Mouse (Mus musculus): ENCODE data around the gene Olfr1013. TPM values are rescaled to one million over a fixed set of nuclear protein-coding genes. Genes with fewer than 3 reads are reported as not detected.

Gene Olfr1013
- not detected for total RNA-seq (2021)
- long read RNA-seq, experiment 1, result 0 reads
- long read RNA-seq, experiment 2, result 0 reads

DNA sequence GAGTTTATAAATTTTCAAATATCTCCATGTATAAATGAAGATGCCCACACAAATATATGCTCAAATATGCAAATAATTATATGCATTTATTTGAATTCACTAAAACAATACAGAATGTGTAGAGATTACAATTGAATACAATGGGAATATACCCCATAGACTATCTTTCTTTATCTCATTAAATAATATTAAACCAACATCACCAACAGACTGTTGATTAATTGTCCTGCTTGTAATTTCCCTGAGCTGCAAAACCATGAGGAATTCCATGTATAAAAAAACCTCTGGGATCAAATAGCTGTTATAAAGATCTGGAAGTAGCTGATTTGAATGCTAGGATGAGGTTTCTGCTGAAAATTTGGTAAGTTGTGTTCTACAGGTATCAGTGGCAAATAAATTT is at the start of gene Olfr1013:
Gene Olfr1013, plus strand, starts transcription at position 301 of the 400 bp plus-strand sequence.
- no peak for DNase-seq (ENCODE audit: low spot score in 2 of 2)

DNA sequence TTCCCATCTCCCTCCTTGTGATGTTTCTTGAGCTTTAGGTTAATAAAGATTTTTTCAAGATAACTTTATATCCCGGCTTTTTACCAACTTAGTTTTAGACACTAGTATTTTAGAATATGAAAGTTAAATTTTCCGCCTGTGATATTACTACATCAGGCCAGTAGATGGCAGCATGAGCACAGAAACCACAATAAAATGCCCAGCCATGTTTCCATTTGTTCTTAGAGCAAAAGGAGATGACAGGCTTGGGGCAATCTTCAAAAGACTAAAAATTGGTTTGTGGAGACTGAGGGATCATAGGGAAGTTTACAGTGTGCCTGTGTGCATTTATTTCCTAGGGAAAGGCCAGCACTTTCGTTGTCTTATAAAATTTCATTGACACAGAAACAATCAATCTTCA is 41.1 kb upstream of the Olfr1013 start:
- DNase-seq (ENCODE audit: low spot score in 2 of 2), result no peak

DNA sequence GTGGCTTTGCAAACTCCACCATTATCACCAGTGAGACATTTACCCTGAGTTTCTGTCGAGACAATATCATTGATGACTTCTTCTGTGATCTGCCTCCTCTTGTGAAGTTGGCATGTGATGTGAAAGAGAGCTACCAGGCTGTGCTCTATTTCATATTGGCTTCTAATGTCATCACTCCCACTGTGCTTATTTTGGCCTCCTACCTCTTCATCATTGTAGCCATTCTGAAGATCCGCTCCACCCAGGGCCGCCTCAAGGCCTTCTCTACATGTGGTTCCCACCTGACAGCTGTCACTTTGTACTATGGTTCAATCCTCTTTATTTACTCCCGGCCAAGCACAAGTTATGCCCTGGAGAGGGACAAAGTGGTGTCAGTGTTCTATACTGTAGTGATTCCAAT is 13.1 kb upstream of the Olfr1013 start:
- no peak for DNase-seq (ENCODE audit: low spot score in 2 of 2)

DNA sequence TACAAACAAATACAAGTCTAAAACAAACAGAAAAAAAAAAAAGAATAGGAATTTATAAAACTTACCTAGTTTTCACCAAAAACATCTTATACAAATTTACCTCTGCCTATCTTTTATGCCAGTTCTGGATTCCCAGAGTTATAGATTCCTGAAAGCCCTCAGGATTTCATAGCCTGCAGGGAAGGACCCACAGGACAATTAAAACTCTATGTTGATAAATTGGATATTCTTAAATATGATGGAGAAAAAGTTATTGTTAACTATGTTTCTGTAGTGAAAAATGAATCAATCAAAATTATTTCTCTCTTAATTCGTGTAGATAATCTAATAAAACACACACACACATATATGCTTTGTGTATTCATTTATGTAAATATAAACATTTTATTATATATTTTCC is 4.2 kb upstream of the Olfr1013 start, which contains the start of gene Olfr1012:
Gene Olfr1012, minus strand, starts transcription at position 101 of the 400 bp plus-strand sequence.
- DNase-seq (ENCODE audit: low spot score in 2 of 2), result no peak

DNA sequence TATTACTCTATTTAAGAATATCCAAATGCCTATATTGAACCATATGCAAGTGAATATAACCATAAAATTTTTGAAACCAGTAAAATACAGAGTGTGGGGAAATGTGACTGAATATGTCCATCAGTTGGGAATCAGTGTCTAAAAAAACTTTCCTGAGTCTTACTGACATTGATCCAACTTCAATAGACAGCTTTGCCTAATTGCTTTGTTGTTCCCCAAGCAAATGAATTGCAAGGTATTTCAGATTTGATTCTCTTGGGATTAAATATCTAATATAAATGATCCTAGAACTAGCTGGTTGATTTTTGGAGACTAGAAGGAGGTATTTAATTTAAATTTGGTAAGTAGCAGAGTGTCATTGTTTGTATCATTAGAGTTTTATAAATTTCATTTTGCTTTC is 5.5 kb downstream of the Olfr1013 start, which contains the start of gene Olfr1014:
Gene Olfr1014, plus strand, starts transcription at position 301 of the 400 bp plus-strand sequence.
- DNase-seq (ENCODE audit: low spot score in 2 of 2), result no peak

DNA sequence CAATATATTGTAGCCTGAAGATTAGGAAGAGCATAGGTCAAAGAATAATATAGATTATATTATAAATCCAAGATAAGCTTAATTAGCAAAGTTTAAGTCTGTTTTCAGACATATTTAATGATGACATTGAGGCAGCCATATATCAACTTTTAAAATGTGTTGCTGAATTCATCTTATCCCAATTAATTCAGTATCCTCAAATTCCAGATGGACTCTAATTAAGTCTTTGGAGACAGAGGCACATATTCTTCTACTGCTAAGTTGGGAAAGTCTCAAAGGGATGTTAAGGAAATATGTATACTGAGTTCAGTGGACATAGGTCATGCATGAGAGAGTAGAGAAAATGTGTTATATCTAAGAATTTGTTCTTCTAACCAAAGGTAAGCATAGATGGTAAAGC is 14.8 kb downstream of the Olfr1013 start, which contains the start of gene Olfr1015:
Gene Olfr1015, plus strand, starts transcription at position 301 of the 400 bp plus-strand sequence.
- DNase-seq (ENCODE audit: low spot score in 2 of 2), result no peak

DNA sequence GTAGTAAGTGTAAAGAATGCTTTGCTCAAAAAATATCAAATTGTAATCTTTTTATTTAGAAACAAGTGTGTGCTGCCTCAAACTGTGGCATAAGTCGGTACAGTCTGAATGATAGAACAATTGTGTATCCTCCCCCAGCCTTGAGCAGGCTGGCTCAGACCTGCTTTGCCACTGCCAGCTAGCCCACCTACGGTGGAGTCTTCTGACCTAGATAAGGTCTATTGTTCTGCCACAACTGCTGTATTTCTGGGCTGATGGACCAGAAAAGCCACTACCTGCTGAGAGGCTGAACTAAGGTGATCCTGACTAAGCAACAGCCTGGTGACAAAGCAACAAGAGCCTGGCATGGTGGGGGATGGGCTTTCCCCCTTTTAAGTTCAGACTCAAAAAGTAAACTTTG is 25.4 kb downstream of the Olfr1013 start:
- no peak for DNase-seq (ENCODE audit: low spot score in 2 of 2)

DNA sequence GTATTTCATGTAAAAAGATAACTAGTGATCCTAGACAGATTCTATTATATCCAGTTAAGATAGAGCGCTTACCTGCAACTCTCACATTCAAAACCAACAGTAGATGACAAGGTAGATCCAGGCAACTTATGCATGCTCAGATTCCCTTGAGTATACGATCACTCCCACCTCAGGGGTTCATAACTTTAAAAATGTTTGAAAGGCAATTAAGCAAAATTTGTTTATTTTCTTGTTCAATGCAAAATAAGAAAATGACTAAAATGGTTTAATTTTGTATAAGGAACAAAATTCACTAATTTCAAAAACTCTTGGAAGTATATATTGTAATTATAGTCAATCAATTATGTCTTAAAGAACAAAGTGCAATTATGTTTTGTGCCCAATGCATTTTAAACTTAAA is 35.5 kb downstream of the Olfr1013 start, which contains the start of gene Olfr1016:
Gene Olfr1016, minus strand, starts transcription at position 101 of the 400 bp plus-strand sequence.
- DNase-seq (ENCODE audit: low spot score in 2 of 2), result no peak

DNA sequence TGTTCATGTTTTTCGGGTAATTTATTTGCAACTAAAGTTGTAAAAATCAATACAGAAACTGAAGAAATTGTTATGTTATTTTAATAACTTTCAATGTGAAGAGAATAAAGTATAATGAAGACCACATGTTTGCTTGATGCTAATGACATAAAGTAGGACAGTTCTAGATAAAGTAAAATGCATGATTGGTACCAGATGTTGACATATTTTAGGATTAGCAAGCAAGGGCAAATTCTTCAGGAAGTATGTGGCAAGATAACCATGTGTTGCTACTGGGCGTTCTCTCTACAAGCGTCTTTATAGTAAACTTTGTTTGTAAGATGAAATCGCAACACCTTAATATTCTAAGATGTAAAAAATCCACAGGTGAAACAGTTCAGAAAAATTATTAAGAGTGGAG is 37.6 kb downstream of the Olfr1013 start:
- no peak for DNase-seq (ENCODE audit: low spot score in 2 of 2)

DNA sequence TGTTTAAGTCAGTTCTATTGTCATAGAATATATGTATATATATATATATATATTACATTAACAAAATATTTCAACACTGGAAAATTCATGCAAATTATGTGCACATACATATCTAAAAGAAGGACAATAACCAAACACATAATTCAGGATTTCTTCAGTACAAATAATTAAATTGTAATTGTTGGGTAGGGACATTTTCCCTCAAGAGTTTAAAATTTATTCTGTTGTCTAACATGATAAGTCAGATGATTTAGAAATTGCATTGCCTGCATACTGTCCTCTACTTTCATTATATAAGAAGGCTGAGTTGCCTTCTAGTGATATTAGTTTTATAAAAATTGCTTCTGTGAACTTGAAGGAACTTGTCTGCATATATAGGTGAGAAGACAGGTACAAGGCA is 51.3 kb downstream of the Olfr1013 start, which contains the start of gene Olfr1018:
Gene Olfr1018, plus strand, starts transcription at position 301 of the 400 bp plus-strand sequence.
- DNase-seq (ENCODE audit: low spot score in 2 of 2), result no peak

Other genes starting within 250 kb of the Olfr1013 start
- under 1 TPM; 0.18 to 0.34 TPM for gene 4833423E24Rik, start 248.1 kb upstream of the Olfr1013 start, total RNA-seq (2021)
- gene Olfr996, start 187.9 kb upstream of the Olfr1013 start, total RNA-seq (2021), result not detected
- not detected for gene Olfr998, start 178.2 kb upstream of the Olfr1013 start, total RNA-seq (2021)
- not detected for gene Olfr1000, start 155.2 kb upstream of the Olfr1013 start, total RNA-seq (2021)
- gene Olfr1002, start 116.4 kb upstream of the Olfr1013 start, total RNA-seq (2021), result not detected
- gene Olfr154, start 102.6 kb upstream of the Olfr1013 start, total RNA-seq (2021), result not detected
- gene Olfr1006, start 88.3 kb upstream of the Olfr1013 start, total RNA-seq (2021), result not detected
- gene Olfr1008, start 77.7 kb upstream of the Olfr1013 start, total RNA-seq (2021), result not detected
- gene Olfr1009, start 51.7 kb upstream of the Olfr1013 start, total RNA-seq (2021), result not detected
- not detected for gene Olfr1012, start 4.3 kb upstream of the Olfr1013 start, total RNA-seq (2021)
- not detected for gene Olfr1014, start 5.6 kb downstream of the Olfr1013 start, total RNA-seq (2021)
- not detected for gene Olfr1015, start 14.9 kb downstream of the Olfr1013 start, total RNA-seq (2021)
- not detected for gene Olfr1016, start 35.4 kb downstream of the Olfr1013 start, total RNA-seq (2021)
- not detected for gene Olfr1018, start 51.4 kb downstream of the Olfr1013 start, total RNA-seq (2021)
- gene Olfr1019, start 78.4 kb downstream of the Olfr1013 start, total RNA-seq (2021), result not detected
- not detected for gene Olfr1020, start 79.9 kb downstream of the Olfr1013 start, total RNA-seq (2021)
- not detected for gene Olfr1022, start 101.5 kb downstream of the Olfr1013 start, total RNA-seq (2021)
- gene Olfr1023, start 118.5 kb downstream of the Olfr1013 start, total RNA-seq (2021), result not detected
- not detected for gene Olfr1024, start 138.0 kb downstream of the Olfr1013 start, total RNA-seq (2021)
- gene Olfr1025-ps1, start 148.1 kb downstream of the Olfr1013 start, total RNA-seq (2021), result not detected
- gene Olfr1026, start 154.5 kb downstream of the Olfr1013 start, total RNA-seq (2021), result not detected
- gene Olfr1028, start 183.3 kb downstream of the Olfr1013 start, total RNA-seq (2021), result not detected
- not detected for gene Olfr1029, start 206.8 kb downstream of the Olfr1013 start, total RNA-seq (2021)
- not detected for gene Olfr1030, start 212.2 kb downstream of the Olfr1013 start, total RNA-seq (2021)
- not detected for gene Olfr1031, start 223.2 kb downstream of the Olfr1013 start, total RNA-seq (2021)
- not detected for gene Olfr1032, start 238.4 kb downstream of the Olfr1013 start, total RNA-seq (2021)